Mouse (Mus musculus): ENCODE data around the gene Rprm. TPM values are rescaled to one million over a fixed set of nuclear protein-coding genes. Genes with fewer than 3 reads are reported as not detected.

Gene Rprm
- polyA plus RNA-seq, 1 experiment from 2014 or later: 36.3 TPM

GRCm38 (mm10) chr2:54071526-54071925 lies 13.8 kb downstream of the Rprm start:
- WGBS: 56% methylated on average over 1 of the region's 1 CpGs

GRCm38 (mm10) chr2:54062421-54062820 lies 22.9 kb downstream of the Rprm start:
- Histone ChIP-seq H3K9ac (no peak overlapping the region), H3K9me3 (no peaks in the 10 kb centered on the region), H3K27ac (no peak overlapping the region), H3K4me1 (no peaks in the 10 kb centered on the region), H3K27me3 (no peaks in the 10 kb centered on the region), H3K36me3 (no peaks in the 10 kb centered on the region), H3K4me3 (no peak overlapping the region), H3K4me2 (no peak overlapping the region)
- WGBS: 17% methylated on average over 1 of the region's 1 CpGs
- no peak for ATAC-seq (ENCODE audit: insufficient number of reproducible peaks, low FRiP score, low TSS enrichment, low read depth)

More at GRCm38 (mm10) chr2:54071526-54071925, 13.8 kb downstream of the Rprm start:
- Histone ChIP-seq H3K27me3 (no peaks in the 10 kb centered on the region), H3K36me3 (no peaks in the 10 kb centered on the region), H3K4me3 (no peak overlapping the region), H3K4me1 (no peaks in the 10 kb centered on the region), H3K9me3 (no peaks in the 10 kb centered on the region), H3K27ac (no peak overlapping the region), H3K9ac (no peak overlapping the region), H3K4me2 (no peak overlapping the region)
- ATAC-seq (ENCODE audit: insufficient number of reproducible peaks, low FRiP score, low TSS enrichment, low read depth): no peak

GRCm38 (mm10) chr2:54061039-54061438 lies 24.3 kb downstream of the Rprm start:
- Histone ChIP-seq H3K9ac (no peak overlapping the region), H3K4me3 (no peak overlapping the region), H3K36me3 (no peaks in the 10 kb centered on the region), H3K27ac (no peak overlapping the region), H3K9me3 (no peaks in the 10 kb centered on the region), H3K4me2 (no peak overlapping the region), H3K27me3 (no peaks in the 10 kb centered on the region), H3K4me1 (no peaks in the 10 kb centered on the region)
- ATAC-seq (ENCODE audit: insufficient number of reproducible peaks, low FRiP score, low TSS enrichment, low read depth): no peak
